Mouse (Mus musculus) heart, adult 2 months (tissue): ENCODE measurements at regions not wholly inside any gene's neighbourhood (a gene's known extent, or its start where the extent isn't known, plus 50 kb on each side); places are given as distances from the start of the nearest gene placed in this dataset.

Experiments
- DNase-seq, 2 experiments: peaks; one replicate each; pipeline ENCODE4 v3.0.0; 2021
- H3K27ac ChIP-seq: fragments of 200-600 bp; 2 replicates; pipeline ENCODE4 v1.8.1; 2022
- H3K27me3 ChIP-seq: fragments of 200-500 bp; 2 replicates; pipeline ENCODE4 v1.6.1; 2012; ENCODE audit warnings: mild to moderate bottlenecking, low read length, inconsistent platforms, mixed read lengths; ENCODE audit not compliant: control insufficient read depth, insufficient read depth
- H3K36me3 ChIP-seq: fragments of 200-500 bp; 2 replicates; pipeline ENCODE4 v1.6.1; 2012; ENCODE audit warnings: low read length, inconsistent platforms; ENCODE audit not compliant: control insufficient read depth, insufficient read depth
- H3K4me1 ChIP-seq: fragments of 200-500 bp; 2 replicates; pipeline ENCODE4 v1.6.1; 2011; ENCODE audit warnings: low read length; ENCODE audit not compliant: control insufficient read depth, insufficient read depth
- H3K4me3 ChIP-seq: fragments of 200-600 bp; 2 replicates; pipeline ENCODE4 v1.8.1; 2022
- H3K79me2 ChIP-seq: fragments of 200-500 bp; replicated peaks from 2 replicates; pipeline ENCODE4 v1.6.1; 2012; ENCODE audit warnings: mild to moderate bottlenecking, inconsistent platforms, low read length, moderate library complexity, mixed read lengths; ENCODE audit not compliant: control insufficient read depth, insufficient read depth
- H3K9ac ChIP-seq: fragments of 200-500 bp; 2 replicates; pipeline ENCODE4 v1.6.1; 2012; ENCODE audit warnings: low read depth, mild to moderate bottlenecking, control low read depth, inconsistent platforms, low read length, mixed read lengths
- CTCF ChIP-seq: fragments of 200-600 bp; IDR thresholded peaks from 2 replicates; pipeline ENCODE4 v1.8.1; 2022; ENCODE audit warnings: antibody characterized with exemption, mild to moderate bottlenecking, moderate library complexity
- EP300 ChIP-seq: fragments of 200-500 bp; IDR thresholded peaks from 2 replicates; pipeline ENCODE4 v1.6.1; 2011; ENCODE audit warnings: low read depth, low read length, control low read depth; ENCODE audit not compliant: insufficient read depth
- POLR2A ChIP-seq: fragments of 200-500 bp; IDR thresholded peaks from 2 replicates; pipeline ENCODE4 v1.6.1; 2011; ENCODE audit warnings: mild to moderate bottlenecking, low read depth, low read length, control low read depth; ENCODE audit not compliant: insufficient read depth
- WGBS: fragments of 180-500 bp; shearing (Covaris S2); methylation state at CpG from one replicate; pipeline ENCODE4 v1.1.7; 2018; 5-methylcytosine and 5-hydroxymethylcytosine counted together
- intact Hi-C: fragments of 180-260 bp; cut with DNase I; formaldehyde crosslinking; loops from one replicate; pipeline ENCODE4 v1.15.1; 2025

- H3K27ac ChIP-seq, result no peak overlapping the region
- H3K36me3 ChIP-seq, result no peaks in the 10 kb centered on the region
- H3K9ac ChIP-seq, result no peak overlapping the region
- no peaks in the 10 kb centered on the region for H3K79me2 ChIP-seq
- DNase-seq, result no peak
- no peaks in the 10 kb centered on the region for H3K27me3 ChIP-seq
- intact Hi-C loops, result no loop called here
- no peak overlapping the region for H3K4me3 ChIP-seq
- no peak for TF ChIP-seq CTCF
- no peak for TF ChIP-seq EP300
- no peak for TF ChIP-seq POLR2A
- H3K4me1 ChIP-seq, result no peaks in the 10 kb centered on the region
Observed at GRCm38 (mm10) chr1:108439845-108440244, 850.0 kb downstream of the Serpinb8 start.

- H3K9ac ChIP-seq, result no peak overlapping the region
- H3K36me3 ChIP-seq, result no peaks in the 10 kb centered on the region
- no peaks in the 10 kb centered on the region for H3K4me1 ChIP-seq
- no peak for TF ChIP-seq EP300
- no peak for TF ChIP-seq POLR2A
- no peak for TF ChIP-seq CTCF
- no peaks in the 10 kb centered on the region for H3K79me2 ChIP-seq
- intact Hi-C loops, result no loop called here
- no peak overlapping the region for H3K4me3 ChIP-seq
- no peak overlapping the region for H3K27ac ChIP-seq
- no peaks in the 10 kb centered on the region for H3K27me3 ChIP-seq
- no peak for DNase-seq
Observed at GRCm38 (mm10) chr1:108452776-108453175, 863.0 kb downstream of the Serpinb8 start.

GRCm38 (mm10) chr1:108472031-108472430 lies 882.2 kb downstream of the Serpinb8 start:
- Histone ChIP-seq H3K4me1 (no peaks in the 10 kb centered on the region), H3K27me3 (no peaks in the 10 kb centered on the region), H3K4me3 (no peak overlapping the region), H3K9ac (no peak overlapping the region), H3K79me2 (no peaks in the 10 kb centered on the region), H3K27ac (no peak overlapping the region), H3K36me3 (no peaks in the 10 kb centered on the region)
- no peak for DNase-seq
- TF ChIP-seq EP300 (no peak), POLR2A (no peak), CTCF (no peak)
- intact Hi-C loops, result no loop called here
- WGBS, result 67% methylated on average over 2 of the region's 2 CpGs

GRCm38 (mm10) chr1:108498854-108499253 lies 909.0 kb downstream of the Serpinb8 start:
- DNase-seq, result no peak
- TF ChIP-seq POLR2A (no peak), CTCF (no peak), EP300 (no peak)
- Histone ChIP-seq H3K79me2 (no peaks in the 10 kb centered on the region), H3K4me3 (no peak overlapping the region), H3K9ac (no peak overlapping the region), H3K27me3 (no peaks in the 10 kb centered on the region), H3K4me1 (no peaks in the 10 kb centered on the region), H3K36me3 (no peaks in the 10 kb centered on the region), H3K27ac (no peak overlapping the region)
- 28% methylated on average over 1 of the region's 1 CpGs for WGBS
- intact Hi-C loops, result no loop called here

GRCm38 (mm10) chr1:108527424-108527823 lies 937.6 kb downstream of the Serpinb8 start:
- Histone ChIP-seq H3K27me3 (no peaks in the 10 kb centered on the region), H3K4me3 (no peak overlapping the region), H3K9ac (no peak overlapping the region), H3K27ac (no peak overlapping the region), H3K36me3 (no peaks in the 10 kb centered on the region), H3K79me2 (no peaks in the 10 kb centered on the region), H3K4me1 (no peaks in the 10 kb centered on the region)
- intact Hi-C loops, result no loop called here
- no peak for DNase-seq
- TF ChIP-seq EP300, result no peak
- TF ChIP-seq POLR2A, result no peak
- no peak for TF ChIP-seq CTCF
- WGBS, result 66% methylated on average over 2 of the region's 2 CpGs

GRCm38 (mm10) chr1:108538238-108538637 lies 948.4 kb downstream of the Serpinb8 start:
- Histone ChIP-seq H3K36me3 (no peaks in the 10 kb centered on the region), H3K4me1 (no peaks in the 10 kb centered on the region), H3K4me3 (no peak overlapping the region), H3K9ac (no peak overlapping the region), H3K27me3 (no peaks in the 10 kb centered on the region), H3K79me2 (no peaks in the 10 kb centered on the region), H3K27ac (no peak overlapping the region)
- no peak for TF ChIP-seq POLR2A
- TF ChIP-seq EP300, result no peak
- no peak for TF ChIP-seq CTCF
- intact Hi-C loops, result no loop called here
- 69% methylated on average over 11 of the region's 11 CpGs for WGBS
- no peak for DNase-seq
